Mouse (Mus musculus) heart, adult 2 months (tissue): ENCODE results near the gene Snapc4.

ENCODE experiments used
- EP300 ChIP-seq: fragments of 200-500 bp; IDR thresholded peaks from 2 replicates; pipeline ENCODE4 v1.6.1; 2011; ENCODE audit warnings: low read depth, low read length, control low read depth; ENCODE audit not compliant: insufficient read depth
- POLR2A ChIP-seq: fragments of 200-500 bp; IDR thresholded peaks from 2 replicates; pipeline ENCODE4 v1.6.1; 2011; ENCODE audit warnings: mild to moderate bottlenecking, low read depth, low read length, control low read depth; ENCODE audit not compliant: insufficient read depth

DNA sequence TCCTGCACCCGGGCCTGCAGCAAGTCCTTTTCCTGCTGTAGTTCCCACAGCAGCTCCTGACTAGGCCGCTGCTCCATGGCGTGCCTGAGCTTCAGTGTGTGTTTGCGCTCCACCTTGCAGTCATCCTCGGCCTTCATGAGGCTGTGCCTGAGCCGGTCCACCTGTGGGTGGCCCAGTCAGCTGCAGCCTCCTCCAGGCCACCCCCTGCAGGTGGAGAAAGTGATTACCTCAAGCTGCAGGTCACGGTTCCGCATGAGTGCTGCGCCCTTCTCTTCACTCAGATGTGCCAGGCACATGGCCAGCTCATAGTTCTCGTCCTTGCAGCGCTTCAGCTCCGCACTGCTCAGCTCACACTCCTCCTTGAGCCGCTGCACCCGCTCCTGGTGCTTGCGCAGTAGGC is 23.0 kb downstream of the Snapc4 start:
- TF ChIP-seq EP300 = no peak
- no peak for TF ChIP-seq POLR2A
